Mouse (Mus musculus) CD4-positive, CD25-positive, alpha-beta regulatory T cell, adult 2 months (primary cell): Measurements from ENCODE around the gene Clcn1.

Source experiments
- DNase-seq: peaks from one replicate; pipeline ENCODE4 v3.0.0-alpha.2; 2012; ENCODE audit warnings: low read depth, low spot score

Gene Clcn1

DNA sequence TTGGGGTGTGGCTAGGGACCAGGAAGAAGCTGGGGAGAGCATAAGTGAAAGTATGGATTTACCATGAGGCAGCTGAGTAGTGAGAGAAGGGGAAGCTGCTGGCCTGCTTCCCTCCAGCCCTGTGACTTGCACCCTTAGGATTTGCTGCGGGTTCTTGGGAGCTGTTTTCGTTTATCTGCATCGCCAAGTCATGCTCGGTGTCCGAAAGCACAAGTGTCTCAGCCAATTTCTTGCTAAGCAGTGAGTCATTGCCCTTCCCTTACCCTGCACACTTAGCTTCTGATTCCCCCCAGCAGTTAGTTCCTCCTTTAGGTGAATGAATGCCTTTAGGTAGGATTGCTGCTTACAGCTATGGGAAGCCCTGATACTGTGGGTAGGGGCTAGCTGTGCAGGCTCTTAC, 12.9 kb downstream of the Clcn1 start:
- no peak for DNase-seq

DNA sequence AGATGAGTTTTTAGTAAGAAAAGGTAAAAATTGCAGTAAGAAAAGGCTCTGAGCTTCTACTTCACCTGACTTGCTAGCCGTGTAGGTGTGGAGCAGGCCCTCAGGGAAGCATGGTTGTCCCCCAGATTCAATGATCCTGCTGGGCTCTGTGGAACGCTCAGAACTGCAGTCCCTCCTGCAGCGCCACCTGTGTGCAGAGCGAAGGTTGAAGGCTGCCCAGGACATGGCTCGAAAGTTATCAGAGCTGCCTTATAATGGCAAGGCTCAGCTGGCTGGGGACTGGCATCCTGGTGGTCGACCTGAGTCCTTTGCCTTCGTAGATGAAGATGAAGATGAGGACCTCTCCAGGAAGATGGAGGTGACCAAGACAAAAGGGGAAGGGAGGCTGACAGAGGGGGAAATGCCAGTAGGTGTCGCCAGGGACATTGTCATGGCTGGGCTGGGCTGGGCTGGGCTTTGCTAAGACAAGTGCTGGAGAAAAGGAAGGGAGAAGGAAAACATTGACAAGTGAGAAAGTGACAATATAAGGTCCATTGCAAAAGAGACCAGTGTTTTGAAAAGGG, 23.4 kb downstream of the Clcn1 start:
- DNase-seq, result peak; percentile 8

GRCm38 (mm10) chr6:42310427-42311053, 24.1 kb downstream of the Clcn1 start:
- DNase-seq, result no peak

GRCm38 (mm10) chr6:42318293-42318692, 31.8 kb downstream of the Clcn1 start:
- DNase-seq, result no peak

- peak; percentile 9 for DNase-seq
Observed at GRCm38 (mm10) chr6:42323371-42324066, 37.0 kb downstream of the Clcn1 start.

- no peak for DNase-seq
Observed at GRCm38 (mm10) chr6:42324067-42324481, 37.6 kb downstream of the Clcn1 start.

DNA sequence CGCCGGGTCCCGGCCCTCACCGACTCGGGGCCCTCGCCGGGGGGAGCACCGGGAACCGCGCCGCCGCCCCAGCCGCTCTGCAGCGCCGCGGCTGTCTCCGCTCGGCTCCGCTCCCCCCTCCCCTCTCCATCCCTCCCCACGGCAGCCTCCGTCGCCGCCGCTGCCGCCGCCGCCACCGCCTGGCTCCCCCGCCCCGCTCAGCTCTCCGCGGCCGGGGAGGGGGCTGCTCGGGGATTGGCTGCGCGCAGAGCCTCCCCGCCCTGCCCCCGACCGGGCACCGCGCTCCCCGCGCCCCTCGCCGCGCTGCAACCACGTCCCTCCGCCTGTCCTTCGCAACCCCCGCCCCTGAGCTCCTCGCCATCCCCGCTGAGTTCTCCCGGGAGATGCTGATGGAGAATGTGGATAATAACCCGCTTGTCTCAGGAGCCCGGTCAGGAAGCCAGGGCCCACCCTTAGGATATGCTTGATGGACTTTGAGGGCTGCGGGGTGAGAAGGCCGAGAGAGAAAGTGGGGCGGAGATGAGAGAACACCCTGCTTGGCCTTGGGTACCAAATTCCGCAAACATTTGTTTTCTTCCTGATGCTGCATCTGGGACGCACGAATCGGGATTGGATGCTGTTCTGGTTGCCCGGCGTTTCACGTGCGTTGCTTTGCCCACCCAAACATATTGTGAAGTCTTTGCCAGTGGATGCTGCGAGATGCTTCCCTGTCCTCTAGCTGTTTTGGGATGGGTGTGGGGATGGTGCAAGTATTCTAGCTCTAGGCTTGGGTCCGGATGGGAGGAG, 38.2 kb downstream of the Clcn1 start, which contains the start of gene Fam131b:
Fam131b (minus strand) TSS at position 162 of the 786 bp plus-strand sequence.
- peak; percentile 73 for DNase-seq

GRCm38 (mm10) chr6:42325268-42325609, 38.8 kb downstream of the Clcn1 start:
- peak; percentile 86 for DNase-seq

GRCm38 (mm10) chr6:42326509-42326908, 40.0 kb downstream of the Clcn1 start:
- DNase-seq, result no peak

DNA sequence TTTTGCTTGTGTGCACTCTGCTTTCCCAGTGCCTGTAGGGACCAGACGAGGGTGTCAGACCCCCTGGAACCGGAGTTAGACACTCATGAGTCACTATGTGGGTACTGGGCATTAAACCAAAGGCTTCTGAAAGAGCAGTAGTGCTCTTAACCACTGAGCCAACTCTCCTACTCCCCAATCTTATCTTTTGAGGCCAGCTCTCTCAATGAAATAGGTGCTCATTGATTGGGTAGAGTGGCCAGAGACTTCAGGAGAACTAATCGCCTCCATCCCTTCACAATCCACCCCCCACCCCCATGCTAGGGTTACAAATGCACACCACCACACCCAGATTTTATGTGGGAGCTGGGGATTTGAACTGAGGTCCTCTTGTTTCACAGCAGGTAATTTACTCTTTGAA, 42.3 kb downstream of the Clcn1 start:
- no peak for DNase-seq

- DNase-seq, result no peak
Observed at GRCm38 (mm10) chr6:42330216-42330615, 43.7 kb downstream of the Clcn1 start.

- DNase-seq, result no peak
Observed at GRCm38 (mm10) chr6:42330946-42331345, 44.5 kb downstream of the Clcn1 start.

GRCm38 (mm10) chr6:42339189-42339588, 52.7 kb downstream of the Clcn1 start:
- DNase-seq, result no peak

- no peak for DNase-seq
Observed at GRCm38 (mm10) chr6:42339981-42340380, 53.5 kb downstream of the Clcn1 start.

DNA sequence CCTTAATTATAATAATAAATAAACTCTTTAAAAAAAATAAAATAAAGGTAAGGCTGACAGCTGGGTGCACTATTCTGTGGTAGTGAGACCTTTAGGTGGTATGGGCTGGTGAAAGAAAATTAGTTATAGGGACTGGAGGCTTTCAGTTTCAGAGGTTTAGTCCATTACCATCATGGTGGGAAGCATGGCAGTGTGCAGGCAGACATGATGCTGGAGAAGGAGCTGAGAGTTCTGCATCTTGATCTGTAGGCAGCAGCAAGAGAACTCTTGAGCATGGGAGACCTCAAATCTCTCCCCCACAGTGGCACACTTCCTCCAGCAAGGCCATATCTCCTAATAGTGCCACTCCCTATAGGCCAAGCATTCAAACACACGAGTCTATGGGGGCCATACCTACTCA, 55.7 kb downstream of the Clcn1 start:
- no peak for DNase-seq

- peak; percentile 53 for DNase-seq
Observed at GRCm38 (mm10) chr6:42343361-42344120, 57.1 kb downstream of the Clcn1 start.

- no peak for DNase-seq
Observed at GRCm38 (mm10) chr6:42344255-42344654, 57.8 kb downstream of the Clcn1 start.

GRCm38 (mm10) chr6:42348281-42349005, 62.0 kb downstream of the Clcn1 start:
- DNase-seq, result no peak

DNA sequence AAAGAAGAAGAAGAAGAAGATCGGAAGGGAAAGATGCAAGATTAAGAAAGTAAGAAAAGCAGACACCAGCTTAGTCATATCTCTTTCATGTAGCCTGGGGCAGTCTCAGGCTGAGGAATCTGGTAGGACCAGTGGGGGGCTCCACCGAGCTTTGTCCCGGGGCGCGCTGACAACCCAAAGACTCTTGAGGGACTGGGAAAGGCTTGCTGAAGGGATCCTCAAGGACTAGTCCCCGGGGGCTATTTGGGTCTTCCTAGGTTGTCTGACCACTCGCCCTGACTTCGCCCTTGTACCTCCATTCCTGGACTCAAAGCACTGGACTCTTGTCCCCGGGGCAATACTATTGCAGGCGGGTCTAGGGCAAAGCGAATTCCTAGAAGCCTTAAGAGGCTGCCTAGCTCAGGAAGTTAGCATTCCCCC, 62.5 kb downstream of the Clcn1 start:
- peak; percentile 80 for DNase-seq

DNA sequence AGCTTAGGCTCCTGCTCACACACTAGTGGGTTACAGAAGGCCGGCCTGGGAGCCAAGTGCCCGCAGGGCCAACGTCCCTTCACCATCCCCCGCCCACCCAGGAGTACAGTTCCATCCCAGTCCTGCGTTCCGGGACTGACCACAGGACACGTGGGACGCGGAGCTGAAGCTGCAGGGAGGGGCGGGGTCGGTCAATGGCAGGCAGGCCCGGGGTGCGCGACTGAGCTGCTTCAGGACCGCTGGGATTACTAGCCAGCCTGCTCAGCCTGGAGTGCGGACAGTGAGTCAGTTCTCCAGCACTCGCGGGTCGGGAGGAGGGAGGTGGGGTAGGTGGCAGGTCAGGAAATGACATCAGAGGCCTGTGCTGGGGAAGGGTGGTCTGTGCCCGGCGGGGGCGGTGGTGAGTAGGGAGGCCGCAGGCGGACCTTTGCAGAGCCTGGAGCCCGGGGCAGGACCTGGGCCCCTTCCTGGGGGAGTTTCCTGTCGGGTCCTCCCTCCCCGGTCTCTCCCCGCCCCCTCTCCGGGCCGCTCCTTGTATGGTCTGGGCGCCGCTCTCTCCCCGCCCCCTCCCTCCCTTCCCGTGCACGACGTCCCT, 63.0 kb downstream of the Clcn1 start, which contains the start of gene Zyx:
Zyx (plus strand) TSS at position 205 of the 595 bp plus-strand sequence.
- DNase-seq, result peak; percentile 87
